Mouse (Mus musculus) stomach, embryonic 14.5 days (tissue): Measurements from ENCODE around the gene Acsm3. TPM values are rescaled to one million over a fixed set of nuclear protein-coding genes. Genes with fewer than 3 reads are reported as not detected.
A peak's percentile ranks its signal among the peaks of the same experiment; 100 is the strongest.

Source experiments
- ATAC-seq: fragments of 200-750 bp; cut with Nextera tagmentation; 2 replicates; pipeline ENCODE4 v1.8.0; 2017; ENCODE audit warnings: low read depth, moderate TSS enrichment; ENCODE audit not compliant: insufficient number of reproducible peaks, insufficient read depth, low FRiP score
- H3K27ac ChIP-seq: fragments of 300-500 bp; sonication (generic); 2 replicates; pipeline ENCODE4 v1.5.1; 2014; ENCODE audit warnings: mild to moderate bottlenecking, low read length, moderate library complexity, mixed read lengths
- H3K27me3 ChIP-seq: fragments of 300-500 bp; sonication (generic); 2 replicates; pipeline ENCODE4 v1.6.1; 2014; ENCODE audit warnings: low read length, control low read depth, mixed read lengths; ENCODE audit not compliant: control insufficient read depth, insufficient read depth
- H3K36me3 ChIP-seq: fragments of 300-500 bp; sonication (generic); 2 replicates; pipeline ENCODE4 v1.6.1; 2014; ENCODE audit warnings: mild to moderate bottlenecking, control low read depth, low read length, moderate library complexity, mixed read lengths; ENCODE audit not compliant: control insufficient read depth, insufficient read depth
- H3K4me1 ChIP-seq: fragments of 300-500 bp; sonication (generic); 2 replicates; pipeline ENCODE4 v1.6.1; 2014; ENCODE audit warnings: low read length, control low read depth, mixed read lengths; ENCODE audit not compliant: control insufficient read depth, insufficient read depth
- H3K4me2 ChIP-seq: fragments of 300-500 bp; sonication (generic); replicated peaks from 2 replicates; pipeline ENCODE4 v1.6.1; 2014; ENCODE audit warnings: low read depth, low read length, control low read depth
- H3K4me3 ChIP-seq: fragments of 300-500 bp; sonication (generic); 2 replicates; pipeline ENCODE4 v1.5.1; 2014; ENCODE audit warnings: low read depth, low read length, control low read depth
- H3K9ac ChIP-seq: fragments of 300-500 bp; sonication (generic); replicated peaks from 2 replicates; pipeline ENCODE4 v1.6.1; 2014; ENCODE audit warnings: low read depth, mild to moderate bottlenecking, control low read depth, low read length, moderate library complexity, mixed read lengths
- H3K9me3 ChIP-seq: fragments of 300-500 bp; sonication (generic); 2 replicates; pipeline ENCODE4 v1.6.1; 2016; ENCODE audit warnings: low read depth, low read length, control low read depth; ENCODE audit not compliant: control insufficient read depth
- WGBS: fragments of 180-500 bp; shearing (Covaris S2); extraction: QIAGEN DNeasy Blood & Tissue Kit; methylation state at CpG from one replicate; pipeline ENCODE4 v1.1.7; 2014; 5-methylcytosine and 5-hydroxymethylcytosine counted together
- polyA plus RNA-seq: library from polyadenylated mRNA; unstranded; fragments of >200 nt; fragmentation: Nextera tagmentation; extraction: Ambion mirVana; gene quantifications from 2 replicates; pipeline ENCODE4 v1.2.1, GENCODE M21; 2014

Gene Acsm3
- polyA plus RNA-seq, 1 experiment from 2014 or later: 11.0 TPM

- 0 out of 2 replicates have a peak overlapping the region, but pooled peaks have one; percentile 8 for H3K4me3 ChIP-seq
- 9% methylated on average over 34 of the region's 34 CpGs for WGBS
- H3K27me3 ChIP-seq: no peaks in the 10 kb centered on the region
- no peaks in the 10 kb centered on the region for H3K9me3 ChIP-seq
- no peak overlapping the region for H3K27ac ChIP-seq
- no peaks in the 10 kb centered on the region for H3K36me3 ChIP-seq
- ATAC-seq: peak; percentile 33; the same call in 1 of the 2 replicates
- no peaks in the 10 kb centered on the region for H3K4me1 ChIP-seq
- no peak overlapping the region for H3K9ac ChIP-seq
- peak overlapping the region; percentile 33; the same call in 1 of the 2 replicates for H3K4me2 ChIP-seq
Observed at GRCm38 (mm10) chr7:119744321-119744720, 16.4 kb upstream of the Acsm3 start.

GRCm38 (mm10) chr7:119745869-119746268, 14.9 kb upstream of the Acsm3 start:
- Histone ChIP-seq H3K9ac (no peak overlapping the region), H3K36me3 (no peaks in the 10 kb centered on the region), H3K27me3 (no peaks in the 10 kb centered on the region), H3K4me3 (no peak overlapping the region), H3K4me1 (no peaks in the 10 kb centered on the region), H3K9me3 (no peaks in the 10 kb centered on the region), H3K27ac (no peak overlapping the region), H3K4me2 (no peak overlapping the region)
- 74% methylated on average over 1 of the region's 1 CpGs for WGBS
- ATAC-seq: no peak

DNA sequence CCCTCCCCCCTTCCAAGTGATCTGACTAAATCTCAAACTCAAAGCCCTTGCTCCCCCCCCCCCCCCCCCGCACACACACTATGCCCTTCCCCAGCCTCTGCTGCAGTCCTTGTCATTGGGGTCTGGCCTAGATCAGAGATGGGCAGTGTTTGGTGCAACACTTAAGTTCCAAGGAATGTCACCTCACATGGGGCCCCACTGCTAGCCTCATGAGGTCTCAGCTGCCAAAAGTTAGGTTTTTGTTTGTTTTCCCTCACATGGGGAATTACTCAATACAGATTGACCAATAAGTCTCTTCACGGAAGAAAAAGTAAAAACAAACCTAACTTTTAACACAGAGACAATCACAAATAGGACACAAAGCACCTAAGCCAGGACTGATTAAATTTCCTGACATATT, 12.0 kb upstream of the Acsm3 start:
- Histone ChIP-seq H3K36me3 (no peaks in the 10 kb centered on the region), H3K9me3 (no peaks in the 10 kb centered on the region), H3K4me1 (no peaks in the 10 kb centered on the region), H3K27ac (no peak overlapping the region), H3K9ac (no peak overlapping the region), H3K4me2 (no peak overlapping the region), H3K27me3 (no peaks in the 10 kb centered on the region), H3K4me3 (no peak overlapping the region)
- no peak for ATAC-seq
- WGBS: 63% methylated on average over 1 of the region's 2 CpGs

- H3K36me3 ChIP-seq: no peaks in the 10 kb centered on the region
- 53% methylated on average over 2 of the region's 2 CpGs for WGBS
- H3K4me1 ChIP-seq: no peaks in the 10 kb centered on the region
- H3K27ac ChIP-seq: no peak overlapping the region
- no peak overlapping the region for H3K4me3 ChIP-seq
- ATAC-seq: no peak
- H3K9me3 ChIP-seq: no peaks in the 10 kb centered on the region
- H3K27me3 ChIP-seq: no peaks in the 10 kb centered on the region
- no peak overlapping the region for H3K9ac ChIP-seq
- no peak overlapping the region for H3K4me2 ChIP-seq
Observed at GRCm38 (mm10) chr7:119749942-119750341, 10.8 kb upstream of the Acsm3 start.

GRCm38 (mm10) chr7:119753696-119754095, 7.0 kb upstream of the Acsm3 start:
- no peaks in the 10 kb centered on the region for H3K27me3 ChIP-seq
- no peak overlapping the region for H3K4me2 ChIP-seq
- no peak overlapping the region for H3K27ac ChIP-seq
- no peaks in the 10 kb centered on the region for H3K4me1 ChIP-seq
- 87% methylated on average over 1 of the region's 1 CpGs for WGBS
- no peaks in the 10 kb centered on the region for H3K36me3 ChIP-seq
- H3K9me3 ChIP-seq: no peaks in the 10 kb centered on the region
- no peak overlapping the region for H3K9ac ChIP-seq
- no peak for ATAC-seq
- H3K4me3 ChIP-seq: no peak overlapping the region

DNA sequence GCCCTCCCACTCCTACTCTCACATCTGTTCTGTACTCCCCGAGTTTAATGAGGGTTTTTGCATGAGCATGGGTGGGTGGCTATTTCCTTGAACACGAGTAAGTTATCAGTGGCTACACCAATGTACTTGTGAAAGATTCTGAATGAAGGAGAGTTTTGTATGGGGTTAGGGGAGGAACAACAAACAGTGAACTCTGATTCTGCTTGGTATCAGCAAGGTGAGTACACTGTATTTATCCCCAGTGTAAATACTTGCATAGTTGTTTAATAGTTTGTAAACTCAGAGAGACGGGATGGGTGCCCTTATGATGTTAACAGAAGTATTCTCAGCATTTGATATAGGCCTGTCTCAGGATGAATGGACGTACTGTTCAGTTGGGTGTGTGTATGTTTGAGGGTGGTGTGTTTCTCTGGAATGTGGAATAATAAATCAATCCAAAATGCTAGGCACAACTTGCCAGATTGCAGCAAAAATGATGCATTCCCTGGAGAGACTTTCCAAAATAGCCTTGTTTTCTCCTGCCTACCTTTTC, 1.5 kb downstream of the Acsm3 start:
- no peak overlapping the region for H3K27ac ChIP-seq
- ATAC-seq: peak; percentile 67
- 28% methylated on average over 4 of the region's 4 CpGs for WGBS
- no peaks in the 10 kb centered on the region for H3K27me3 ChIP-seq
- no peak overlapping the region for H3K4me3 ChIP-seq
- no peaks in the 10 kb centered on the region for H3K4me1 ChIP-seq
- no peaks in the 10 kb centered on the region for H3K36me3 ChIP-seq
- H3K9ac ChIP-seq: no peak overlapping the region
- H3K9me3 ChIP-seq: no peaks in the 10 kb centered on the region; the same call in 1 of the 2 replicates
- no peak overlapping the region for H3K4me2 ChIP-seq

GRCm38 (mm10) chr7:119764377-119764776, 3.7 kb downstream of the Acsm3 start:
- H3K4me1 ChIP-seq: no peaks in the 10 kb centered on the region
- H3K27me3 ChIP-seq: no peaks in the 10 kb centered on the region

GRCm38 (mm10) chr7:119766996-119767395, 6.3 kb downstream of the Acsm3 start:
- H3K9me3 ChIP-seq: no peaks in the 10 kb centered on the region
- no peak overlapping the region for H3K9ac ChIP-seq
- WGBS: 75% methylated on average over 6 of the region's 6 CpGs
- no peaks in the 10 kb centered on the region for H3K27me3 ChIP-seq
- no peaks in the 10 kb centered on the region for H3K36me3 ChIP-seq
- no peak overlapping the region for H3K4me3 ChIP-seq
- no peak for ATAC-seq
- no peak overlapping the region for H3K27ac ChIP-seq
- H3K4me2 ChIP-seq: no peak overlapping the region
- no peaks in the 10 kb centered on the region for H3K4me1 ChIP-seq

More at GRCm38 (mm10) chr7:119764377-119764776, 3.7 kb downstream of the Acsm3 start:
- H3K9me3 ChIP-seq: no peaks in the 10 kb centered on the region; the same call in 1 of the 2 replicates
- no peaks in the 10 kb centered on the region for H3K36me3 ChIP-seq
- ATAC-seq: no peak
- WGBS: 91% methylated on average over 3 of the region's 3 CpGs
- H3K27ac ChIP-seq: no peak overlapping the region
- no peak overlapping the region for H3K4me3 ChIP-seq
- H3K9ac ChIP-seq: no peak overlapping the region
- no peak overlapping the region for H3K4me2 ChIP-seq

GRCm38 (mm10) chr7:119769895-119770294, 9.2 kb downstream of the Acsm3 start:
- no peaks in the 10 kb centered on the region for H3K27me3 ChIP-seq
- no peaks in the 10 kb centered on the region for H3K9me3 ChIP-seq
- no peak overlapping the region for H3K27ac ChIP-seq
- no peak overlapping the region for H3K4me2 ChIP-seq
- H3K9ac ChIP-seq: no peak overlapping the region
- peak; percentile 63; the same call in 1 of the 2 replicates for ATAC-seq
- no peaks in the 10 kb centered on the region for H3K36me3 ChIP-seq
- H3K4me3 ChIP-seq: no peak overlapping the region
- no peaks in the 10 kb centered on the region for H3K4me1 ChIP-seq
- WGBS: 75% methylated on average over 8 of the region's 8 CpGs
